Mouse (Mus musculus) brain, adult 2 months (tissue): Measurements from ENCODE around the gene Gm36028.

Source experiments
- DNase-seq: peaks from one replicate; pipeline ENCODE4 v3.0.0; 2011; ENCODE audit warnings: low read depth, low spot score

Gm36028 gene

GRCm38 (mm10) chr16:37808866-37809622 is 51.9 kb downstream of the Gm36028 start:
- DNase-seq = peak; percentile 43

GRCm38 (mm10) chr16:37807269-37807668 is 53.7 kb downstream of the Gm36028 start:
- peak; percentile 34 for DNase-seq

DNA sequence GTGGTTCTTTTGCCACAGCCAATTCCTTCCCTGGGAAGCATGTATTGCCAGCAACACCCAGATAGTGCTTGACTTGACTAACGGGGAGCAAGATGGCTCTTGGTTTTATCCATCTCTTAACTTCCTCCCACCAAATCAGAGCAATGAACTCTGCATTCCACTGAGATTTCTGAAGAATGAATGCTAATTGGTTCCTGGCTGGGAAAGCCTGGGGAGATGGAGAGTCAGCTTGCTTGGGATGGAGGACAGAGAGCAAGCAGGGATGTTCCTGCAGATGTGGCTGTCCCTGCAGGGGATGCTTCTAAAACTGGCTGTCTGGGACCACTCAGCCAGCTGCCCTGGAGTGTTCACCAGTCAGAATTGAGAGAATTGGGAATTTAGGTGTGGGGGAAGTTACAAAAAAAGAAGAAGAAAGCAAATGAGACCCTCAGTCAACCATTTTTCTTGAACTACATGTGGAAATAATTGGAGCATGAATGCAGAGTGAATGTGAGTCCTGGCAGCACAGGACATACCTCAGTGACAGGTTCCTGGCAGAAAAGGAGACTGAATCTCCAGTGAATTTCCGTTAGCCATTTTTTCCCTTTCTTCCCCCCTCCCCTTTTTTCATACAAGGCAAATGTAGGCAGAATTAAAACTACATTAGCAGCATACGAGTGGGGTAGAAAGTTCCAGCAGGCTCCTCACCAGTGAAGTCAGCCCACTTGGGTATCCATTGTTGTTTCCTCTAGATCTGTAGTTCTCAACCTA is 55.0 kb downstream of the Gm36028 start:
- DNase-seq = no peak

- DNase-seq = peak; percentile 37
These were observed 57.5 kb downstream of the Gm36028 start for GRCm38 (mm10) chr16:37803387-37803950.

GRCm38 (mm10) chr16:37802686-37803295 is 58.2 kb downstream of the Gm36028 start:
- DNase-seq = peak; percentile 90

- peak; percentile 42 for DNase-seq
These were observed 59.8 kb downstream of the Gm36028 start for GRCm38 (mm10) chr16:37801097-37801496.
